Mouse (Mus musculus) bone marrow, adult 2 months (tissue): Measurements from ENCODE around the gene Abt1.

Experiments used
- CTCF ChIP-seq: fragments of 200-500 bp; IDR thresholded peaks from 2 replicates; pipeline ENCODE4 v1.5.1; 2011; ENCODE audit warnings: low read length, control low read depth; ENCODE audit not compliant: control insufficient read depth, insufficient read depth
- POLR2A ChIP-seq: fragments of 200-500 bp; IDR thresholded peaks from 2 replicates; pipeline ENCODE4 v1.6.1; 2011; ENCODE audit warnings: low read depth, mild to moderate bottlenecking, control low read depth, low read length, borderline replicate concordance; ENCODE audit not compliant: control insufficient read depth

GRCm38 (mm10) chr13:23466911-23467310 lies 43.2 kb upstream of the Abt1 start:
- no peak for TF ChIP-seq CTCF
- TF ChIP-seq POLR2A: no peak
